Mouse (Mus musculus): ENCODE measurements at regions not wholly inside any gene's neighbourhood (a gene's known extent, or its start where the extent isn't known, plus 50 kb on each side); places are given as distances from the start of the nearest gene placed in this dataset.

DNA sequence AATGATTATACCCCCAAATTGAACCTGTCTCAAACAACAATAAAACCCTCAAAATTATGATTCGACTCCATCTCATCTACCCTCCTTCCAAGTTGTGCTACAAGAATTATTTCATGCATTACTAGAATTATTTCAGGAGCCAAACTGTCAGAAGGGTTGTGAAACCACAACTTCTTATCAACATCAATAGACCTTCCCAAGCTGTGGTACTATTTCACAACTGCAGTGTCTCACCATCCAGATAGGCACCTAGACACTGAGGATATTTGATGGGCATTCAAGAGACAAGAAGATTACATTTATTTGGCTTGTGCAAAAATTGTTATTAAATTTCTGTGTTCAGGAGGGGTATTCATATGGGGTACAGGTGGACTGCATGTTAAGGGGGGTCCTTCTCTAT lies 567.0 kb downstream of the Adgrl2 start:
- TF ChIP-seq CTCF (IDR thresholded peaks at IDR 0.05; ENCODE audit: extremely low read depth, insufficient read length, insufficient replicate concordance, low read depth, low read length), result no peak
- TF ChIP-seq POLR2A (IDR thresholded peaks at IDR 0.05; ENCODE audit: low read depth, low read length), result no peak
